Mouse (Mus musculus): ENCODE measurements around the gene Ankrd2. TPM values are rescaled to one million over a fixed set of nuclear protein-coding genes. Genes with fewer than 3 reads are reported as not detected.

Gene Ankrd2
- total RNA-seq (2023) = not detected

GRCm38 (mm10) chr19:42035456-42036248 lies at the start of gene Ankrd2:
Gene Ankrd2 (plus strand): TSS chr19:42036000.

GRCm38 (mm10) chr19:42045269-42046102 lies 9.7 kb downstream of the Ankrd2 start, which contains the start of gene Hoga1:
Gene Hoga1 (plus strand): TSS chr19:42045610.

GRCm38 (mm10) chr19:42051948-42052347 lies 16.1 kb downstream of the Ankrd2 start, which contains the start of gene 4933411K16Rik:
Gene 4933411K16Rik (plus strand): TSS chr19:42052248.

GRCm38 (mm10) chr19:42086166-42086565 lies 50.4 kb downstream of the Ankrd2 start, which contains the start of gene Morn4:
Gene Morn4 (minus strand): TSS chr19:42086357.

GRCm38 (mm10) chr19:42089748-42090595 lies 54.2 kb downstream of the Ankrd2 start, which contains the start of gene Pi4k2a:
Gene Pi4k2a (plus strand): TSS chr19:42090470.

Other genes starting within 250 kb of the Ankrd2 start
- 1 to 10 TPM; 2.2 to 2.7 TPM for gene Arhgap19, start 234.0 kb upstream of the Ankrd2 start, total RNA-seq (2023)
- gene Frat1, start 206.0 kb upstream of the Ankrd2 start, total RNA-seq (2023) = 10 to 100 TPM; 53.0 to 53.4 TPM
- gene Frat2, start 187.9 kb upstream of the Ankrd2 start, total RNA-seq (2023) = 100 to 1,000 TPM; 107 to 120 TPM
- 10 to 100 TPM; 28.4 to 31.6 TPM for gene Rrp12, start 139.8 kb upstream of the Ankrd2 start, total RNA-seq (2023)
- 10 to 100 TPM; 54.0 to 58.5 TPM for gene Pgam1, start 124.1 kb upstream of the Ankrd2 start, total RNA-seq (2023)
- gene Exosc1, start 102.6 kb upstream of the Ankrd2 start, total RNA-seq (2023) = 10 to 100 TPM; 47.2 to 54.1 TPM
- 10 to 100 TPM; 38.3 to 47.9 TPM for gene Zdhhc16, start 102.5 kb upstream of the Ankrd2 start, total RNA-seq (2023)
- gene Mms19, start 54.8 kb upstream of the Ankrd2 start, total RNA-seq (2023) = 100 to 1,000 TPM; 101 to 136 TPM
- gene Ubtd1, start 54.2 kb upstream of the Ankrd2 start, total RNA-seq (2023) = 1 to 10 TPM; 8.2 to 9.1 TPM
- gene Hoga1, start 9.6 kb downstream of the Ankrd2 start, total RNA-seq (2023) = under 1 TPM in 1 of 2 experiments, not detected in 1; 0.32 TPM
- not detected for gene 4933411K16Rik, start 16.2 kb downstream of the Ankrd2 start, total RNA-seq (2023)
- under 1 TPM in 1 of 2 experiments, not detected in 1; 0.29 TPM for gene Morn4, start 50.4 kb downstream of the Ankrd2 start, total RNA-seq (2023)
- 10 to 100 TPM; 40.9 to 47.4 TPM for gene Pi4k2a, start 54.5 kb downstream of the Ankrd2 start, total RNA-seq (2023)
- gene Avpi1, start 93.1 kb downstream of the Ankrd2 start, total RNA-seq (2023) = 1 to 10 TPM; 6.5 to 6.9 TPM
- 10 to 100 TPM; 14.6 to 15.8 TPM for gene Marveld1, start 111.4 kb downstream of the Ankrd2 start, total RNA-seq (2023)
- gene Zfyve27, start 128.0 kb downstream of the Ankrd2 start, total RNA-seq (2023) = 10 to 100 TPM; 71.5 to 75.2 TPM
- gene Sfrp5, start 166.3 kb downstream of the Ankrd2 start, total RNA-seq (2023) = not detected
- not detected for gene Golga7b, start 211.6 kb downstream of the Ankrd2 start, total RNA-seq (2023)